Mouse (Mus musculus) testis, adult 2 months (tissue): ENCODE results near the gene Ubc. TPM values are rescaled to one million over a fixed set of nuclear protein-coding genes. Genes with fewer than 3 reads are reported as not detected.

Experiments used
- H3K27ac ChIP-seq: fragments of 200-500 bp; 2 replicates; pipeline ENCODE4 v1.5.1; 2012; ENCODE audit warnings: low read depth, low read length; ENCODE audit not compliant: control insufficient read depth, insufficient read depth
- H3K27me3 ChIP-seq: fragments of 200-500 bp; 2 replicates; pipeline ENCODE4 v1.6.1; 2012; ENCODE audit warnings: mild to moderate bottlenecking, low read length, moderate library complexity; ENCODE audit not compliant: control insufficient read depth, insufficient read depth
- H3K36me3 ChIP-seq: fragments of 200-500 bp; 2 replicates; pipeline ENCODE4 v1.6.1; 2012; ENCODE audit warnings: mild to moderate bottlenecking, low read length; ENCODE audit not compliant: control insufficient read depth, insufficient read depth
- H3K4me1 ChIP-seq: fragments of 200-500 bp; 2 replicates; pipeline ENCODE4 v1.6.1; 2012; ENCODE audit warnings: low read length; ENCODE audit not compliant: control insufficient read depth, insufficient read depth
- H3K4me3 ChIP-seq: fragments of 200-500 bp; 2 replicates; pipeline ENCODE4 v1.5.1; 2012; ENCODE audit warnings: low read depth, mild to moderate bottlenecking, low read length, moderate library complexity, mixed read lengths; ENCODE audit not compliant: control insufficient read depth
- CTCF ChIP-seq: fragments of 200-500 bp; IDR thresholded peaks from 2 replicates; pipeline ENCODE4 v1.5.1; 2012; ENCODE audit warnings: low read depth, mild to moderate bottlenecking, inconsistent platforms, low read length, moderate library complexity; ENCODE audit not compliant: control insufficient read depth, insufficient read depth, insufficient replicate concordance
- POLR2A ChIP-seq: fragments of 200-500 bp; IDR thresholded peaks from 2 replicates; pipeline ENCODE4 v1.6.1; 2012; ENCODE audit warnings: low read depth, mild to moderate bottlenecking, inconsistent platforms, low read length, moderate library complexity; ENCODE audit not compliant: control insufficient read depth
- polyA plus RNA-seq: library from polyadenylated mRNA; depleted of rRNA; stranded (reverse); fragments of >200 nt; gene quantifications from 2 replicates; pipeline ENCODE4 v1.2.3, GENCODE M21; 2012

Ubc gene
- polyA plus RNA-seq, 1 experiment, result 1,188 TPM

DNA sequence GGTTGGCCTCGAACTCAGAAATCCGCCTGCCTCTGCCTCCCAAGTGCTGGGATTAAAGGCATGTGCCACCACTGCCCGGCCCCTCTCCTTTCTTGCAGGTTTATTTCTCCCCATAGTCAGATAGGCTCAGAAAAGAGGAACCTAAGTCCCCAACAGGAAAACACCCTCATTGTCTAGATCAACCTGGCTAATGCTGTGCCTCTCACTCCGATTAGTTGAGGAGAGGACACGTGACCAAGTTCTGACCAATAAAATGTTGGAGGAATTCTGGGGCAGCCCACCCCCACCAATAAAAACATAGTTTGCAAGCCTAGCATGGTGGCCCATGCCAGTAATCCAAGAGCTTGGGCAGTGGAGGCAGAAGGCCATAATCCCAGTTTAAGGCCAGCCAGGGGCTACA lies 38.1 kb downstream of the Ubc start:
- H3K27ac ChIP-seq, result no peak overlapping the region

DNA sequence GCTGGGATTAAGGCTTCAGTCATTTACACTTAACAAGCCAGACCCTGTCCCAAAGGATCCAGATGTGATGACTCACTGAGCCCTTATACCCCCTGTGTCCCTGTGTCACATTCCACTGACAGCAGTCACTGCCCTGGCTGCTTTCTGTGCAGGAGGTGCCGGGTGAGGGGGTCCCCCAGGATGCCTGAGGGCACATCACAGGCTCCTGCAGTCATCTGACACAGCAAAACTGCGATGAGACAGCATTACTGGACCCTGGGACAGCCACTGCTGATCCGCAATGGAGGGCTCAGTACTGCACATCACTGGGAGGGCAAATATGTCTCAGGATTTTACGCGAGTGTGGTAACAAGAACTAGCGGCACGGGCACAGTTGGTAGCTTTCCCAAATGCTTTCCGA lies 38.9 kb downstream of the Ubc start:
- TF ChIP-seq CTCF, result no peak
- TF ChIP-seq POLR2A, result no peak
- Histone ChIP-seq H3K4me3 (no peak overlapping the region), H3K4me1 (peaks cover 8% of the 10 kb centered on the region), H3K27me3 (no peaks in the 10 kb centered on the region), H3K36me3 (no peaks in the 10 kb centered on the region), H3K27ac (no peak overlapping the region)

More for the DNA sequence above, 38.1 kb downstream of the Ubc start:
- Histone ChIP-seq H3K36me3 (no peaks in the 10 kb centered on the region), H3K4me1 (peaks cover 8% of the 10 kb centered on the region), H3K27me3 (no peaks in the 10 kb centered on the region), H3K4me3 (no peak overlapping the region; the same call in 1 of the 2 replicates)
- TF ChIP-seq CTCF, result no peak
- TF ChIP-seq POLR2A, result no peak

DNA sequence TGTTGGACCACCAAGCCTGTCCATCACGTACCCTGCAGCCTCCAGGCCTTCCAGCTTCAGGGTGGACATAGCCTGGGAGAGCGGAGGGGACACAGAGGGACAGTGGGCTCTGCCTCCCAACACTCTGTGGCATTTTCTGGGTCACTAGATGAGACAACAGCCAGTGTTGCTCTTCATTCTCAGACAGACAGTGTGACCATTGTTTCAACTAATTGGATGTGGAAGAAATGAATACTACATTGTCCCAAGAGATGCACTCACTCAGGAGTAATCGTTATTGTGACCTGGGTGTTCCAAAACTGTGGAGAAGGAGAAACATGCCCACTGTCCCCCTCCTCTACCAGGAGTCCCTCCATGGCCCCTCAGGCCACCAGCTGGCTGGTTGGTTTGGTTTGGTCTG lies 40.6 kb downstream of the Ubc start:
- H3K36me3 ChIP-seq, result no peaks in the 10 kb centered on the region
- no peak overlapping the region for H3K27ac ChIP-seq
- TF ChIP-seq CTCF, result no peak
- no peak for TF ChIP-seq POLR2A
- peaks cover 5% of the 10 kb centered on the region; the same call in 1 of the 2 replicates for H3K4me1 ChIP-seq
- H3K4me3 ChIP-seq, result no peak overlapping the region
- H3K27me3 ChIP-seq, result no peaks in the 10 kb centered on the region

DNA sequence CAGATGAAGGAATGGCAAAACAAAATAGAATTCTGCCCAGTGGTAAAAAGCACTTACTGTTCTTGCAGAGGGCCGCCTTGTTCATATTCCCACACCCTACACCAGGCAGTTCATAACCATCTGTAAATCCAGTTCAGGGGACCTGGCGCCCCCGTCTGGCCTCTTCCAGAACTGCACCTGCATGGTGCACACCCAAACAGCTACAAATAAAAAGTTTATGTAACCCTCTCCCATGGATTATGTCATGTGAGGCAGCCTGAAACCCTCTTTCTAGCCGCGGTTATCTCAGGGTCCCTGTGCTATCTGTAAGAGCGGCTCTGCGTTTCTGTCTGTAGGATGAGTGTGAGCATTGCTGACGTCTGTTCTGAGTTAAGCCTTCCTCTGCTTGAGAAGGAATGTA lies 41.5 kb downstream of the Ubc start:
- no peak for TF ChIP-seq POLR2A
- peak; percentile 83; the same call in 1 of the 2 replicates for TF ChIP-seq CTCF
- H3K4me3 ChIP-seq, result no peak overlapping the region
- no peaks in the 10 kb centered on the region for H3K36me3 ChIP-seq
- H3K4me1 ChIP-seq, result peaks cover 5% of the 10 kb centered on the region; the same call in 1 of the 2 replicates
- H3K27me3 ChIP-seq, result no peaks in the 10 kb centered on the region
- H3K27ac ChIP-seq, result no peak overlapping the region

DNA sequence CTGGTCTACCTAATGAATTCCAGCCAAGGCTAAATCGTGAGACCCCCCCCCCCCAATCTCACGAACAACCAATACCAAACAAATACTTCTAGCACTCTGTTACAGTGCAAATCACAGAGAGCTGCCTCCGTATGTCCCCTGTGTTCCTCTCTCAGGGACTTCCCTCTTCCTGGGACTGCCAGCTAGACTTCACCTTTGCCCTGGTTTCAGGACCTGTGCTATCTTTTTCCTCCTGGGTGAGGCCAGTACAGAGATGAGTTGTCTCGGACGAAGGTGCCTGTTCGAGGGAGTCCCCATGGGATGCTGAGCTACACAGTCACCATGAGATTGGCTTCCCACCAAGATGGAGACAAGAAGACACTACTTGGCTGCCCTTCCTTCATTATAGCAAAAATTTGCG lies 41.9 kb downstream of the Ubc start:
- Histone ChIP-seq H3K4me1 (peaks cover 5% of the 10 kb centered on the region; the same call in 1 of the 2 replicates), H3K27ac (no peak overlapping the region), H3K27me3 (no peaks in the 10 kb centered on the region), H3K36me3 (no peaks in the 10 kb centered on the region), H3K4me3 (no peak overlapping the region)
- TF ChIP-seq CTCF (no peak), POLR2A (no peak)

DNA sequence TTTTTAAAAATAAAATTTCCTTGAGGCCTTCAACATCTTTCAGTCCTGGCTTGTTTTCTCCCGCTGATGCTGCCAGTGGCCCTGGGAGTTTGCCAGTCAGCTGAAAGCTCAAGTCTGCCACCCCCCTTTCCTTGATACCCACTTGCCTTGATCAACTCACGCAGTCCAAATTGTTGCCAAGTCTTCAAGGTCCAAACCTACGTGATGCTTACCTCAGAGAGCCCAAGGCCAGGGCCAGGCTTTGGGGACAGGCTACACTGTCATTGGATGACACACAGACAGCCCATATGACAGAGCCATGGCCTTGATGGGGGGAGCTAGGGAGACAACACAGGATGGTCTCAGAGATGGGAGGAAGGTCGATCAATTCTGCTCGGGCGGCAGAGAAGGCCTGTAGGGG lies 45.7 kb downstream of the Ubc start:
- H3K36me3 ChIP-seq, result no peaks in the 10 kb centered on the region
- TF ChIP-seq POLR2A (no peak), CTCF (no peak)
- H3K4me1 ChIP-seq, result peaks cover 25% of the 10 kb centered on the region
- no peak overlapping the region for H3K4me3 ChIP-seq
- no peak overlapping the region for H3K27ac ChIP-seq
- H3K27me3 ChIP-seq, result no peaks in the 10 kb centered on the region

DNA sequence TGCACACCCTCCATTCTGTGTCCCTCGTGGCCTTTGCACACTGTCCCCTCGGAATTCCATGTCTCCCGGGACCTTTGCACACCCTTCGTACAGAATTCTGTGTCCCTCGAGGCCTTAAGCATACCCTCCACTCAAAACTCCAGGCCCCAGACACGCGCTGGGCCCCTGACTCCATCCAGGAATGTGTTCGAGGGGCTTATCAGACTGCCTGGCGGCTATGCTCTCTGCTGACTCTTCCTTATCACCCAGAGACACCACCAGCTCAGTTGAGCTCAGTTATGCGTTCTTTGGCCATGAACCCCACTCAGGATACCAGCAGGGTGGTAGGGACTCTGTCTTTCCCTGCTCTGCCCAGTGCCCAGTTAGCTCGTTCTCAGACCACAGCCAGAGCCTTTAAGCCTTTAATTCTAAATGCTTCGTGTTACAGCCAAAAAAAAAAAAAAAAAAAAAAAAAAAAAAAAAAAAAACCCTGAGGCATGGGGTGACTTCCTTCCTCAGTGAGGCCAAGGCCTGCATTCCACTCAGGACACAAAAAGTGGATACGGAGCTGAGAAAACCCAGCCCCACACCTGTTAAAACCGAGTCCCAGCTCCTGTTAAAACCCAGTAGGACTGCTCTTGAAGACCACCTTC lies 48.4 kb downstream of the Ubc start:
- Histone ChIP-seq H3K4me1 (peaks cover 29% of the 10 kb centered on the region), H3K4me3 (peak overlapping the region; percentile 95), H3K27me3 (no peaks in the 10 kb centered on the region), H3K36me3 (no peaks in the 10 kb centered on the region), H3K27ac (no peak overlapping the region)
- TF ChIP-seq CTCF, result no peak
